Mouse (Mus musculus): ENCODE data around the gene Spint1. TPM values are rescaled to one million over a fixed set of nuclear protein-coding genes. Genes with fewer than 3 reads are reported as not detected.

Gene Spint1
- total and polyA plus RNA-seq, 3 experiments = not detected

GRCm38 (mm10) chr2:119240819-119241186 lies 3.6 kb downstream of the Spint1 start:
- Histone ChIP-seq H3K4me2 (ENCODE audit: insufficient read depth, low read depth, poor library complexity, severe bottlenecking) (no peak overlapping the region), H3K4me3 (replicated peaks in 1 of 3; ENCODE audit: low read depth in 2 of 3, low read length in 2 of 3, poor library complexity in 1 of 3) (no peak overlapping the region), H3K27ac (ENCODE audit: insufficient read depth, low read depth) (no peak overlapping the region), H3K79me2 (replicated peaks; ENCODE audit: control insufficient read depth, extremely low read depth, insufficient read depth, poor library complexity, severe bottlenecking) (no peaks in the 10 kb centered on the region), H3K27me3 (replicated peaks) (peaks cover 11% of the 10 kb centered on the region), H3K36me3 (replicated peaks in 1 of 2; ENCODE audit: control insufficient read depth in 1 of 2, insufficient read depth in 1 of 2, low read length in 1 of 2) (no peaks in the 10 kb centered on the region), H3K4me1 (ENCODE audit: control insufficient read depth in 1 of 2, insufficient read depth in 2 of 2) (peaks cover 2 to 12% of the 10 kb centered on the region in 2 experiments; a peak in 2 of 4 replicates), H3K9me3 (replicated peaks; ENCODE audit: low read length) (peaks cover 2% of the 10 kb centered on the region), H3K9ac (ENCODE audit: insufficient read depth, low read depth) (no peak overlapping the region)
- TF ChIP-seq E2F4 (IDR thresholded peaks at IDR 0.05; ENCODE audit: insufficient replicate concordance, low read depth, low read length) = no peak
- TF ChIP-seq MEF2A (IDR thresholded peaks at IDR 0.05; ENCODE audit: borderline replicate concordance, low read depth, low read length) = no peak
- TF ChIP-seq ETS1 (conservative IDR thresholded peaks at IDR 0.05; ENCODE audit: low read depth, low read length) = no peak
- no peak for TF ChIP-seq RAD21 (IDR thresholded peaks at IDR 0.05; ENCODE audit: low read depth, low read length)
- TF ChIP-seq CTCF (conservative IDR thresholded peaks at IDR 0.05 in 1 of 2, IDR thresholded peaks at IDR 0.05 in 1 of 2; ENCODE audit: low read depth in 2 of 2, low read length in 2 of 2) = no peak
- no peak for TF ChIP-seq SIN3A (IDR thresholded peaks at IDR 0.05; ENCODE audit: low read length)
- TF ChIP-seq ZMIZ1 (IDR thresholded peaks at IDR 0.05; ENCODE audit: low read depth, low read length) = no peak
- TF ChIP-seq JUN (IDR thresholded peaks at IDR 0.05; ENCODE audit: insufficient read depth, low read depth, low read length) = no peak
- no peak for TF ChIP-seq POLR2AphosphoS2 (IDR thresholded peaks at IDR 0.05; ENCODE audit: low read depth, low read length)
- no peak for TF ChIP-seq NELFE (IDR thresholded peaks at IDR 0.05; ENCODE audit: low read depth, low read length)
- TF ChIP-seq CHD1 (IDR thresholded peaks at IDR 0.05; ENCODE audit: low read depth, low read length) = no peak
- no peak for TF ChIP-seq BHLHE40 (IDR thresholded peaks at IDR 0.05; ENCODE audit: low read depth, low read length)
- DNase-seq (ENCODE audit: extremely low read depth) = no peak
- in situ Hi-C loops (cut with MboI; ENCODE audit: low pct_ligation_motif_present, low pct_unique_long_range_greater_than_20kb, low sequenced_read_pairs) (no loop called here), dilution Hi-C loops (cut with MboI; ENCODE audit: extremely low pct_ligation_motif_present, extremely low pct_unique_long_range_greater_than_20kb, low sequenced_read_pairs) (no loop called here)

- in situ Hi-C loops (cut with MboI; ENCODE audit: low pct_ligation_motif_present, low pct_unique_long_range_greater_than_20kb, low sequenced_read_pairs) = no loop called here
- Histone ChIP-seq H3K27me3 (replicated peaks) (peaks cover 1% of the 10 kb centered on the region), H3K27ac (ENCODE audit: insufficient read depth, low read depth) (no peak overlapping the region)
Observed at GRCm38 (mm10) chr2:119242548-119242947, 5.4 kb downstream of the Spint1 start.

DNA sequence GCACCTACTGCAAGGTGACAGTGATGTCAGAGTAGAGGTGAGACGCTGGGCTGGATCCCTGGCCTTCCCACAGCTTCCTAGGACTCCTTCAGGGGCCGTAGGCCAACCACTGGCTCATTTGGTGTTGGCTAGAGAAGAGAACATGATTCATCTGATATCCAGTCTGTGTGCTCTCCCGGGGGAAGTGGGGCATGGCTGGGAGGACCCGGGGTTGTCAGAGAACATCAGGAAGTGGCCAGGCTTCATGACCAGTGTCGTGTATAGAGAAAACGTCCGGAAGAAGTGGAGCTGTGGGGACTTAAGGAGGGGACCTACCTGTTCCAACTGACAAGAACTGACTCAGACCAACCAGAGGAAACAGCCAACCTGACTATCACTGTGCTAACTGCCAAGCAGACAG lies 8.1 kb downstream of the Spint1 start:
- TF ChIP-seq USF1 (IDR thresholded peaks at IDR 0.05; ENCODE audit: low read depth, low read length) (no peak), JUN (IDR thresholded peaks at IDR 0.05; ENCODE audit: insufficient read depth, low read depth, low read length) (no peak), GABPA (IDR thresholded peaks at IDR 0.05; ENCODE audit: insufficient replicate concordance, low read depth, low read length) (no peak), SIN3A (IDR thresholded peaks at IDR 0.05; ENCODE audit: low read length) (no peak), ZNF384 (IDR thresholded peaks at IDR 0.05; ENCODE audit: low read depth, low read length) (no peak), SMC3 (IDR thresholded peaks at IDR 0.05; ENCODE audit: low read depth, low read length) (no peak), RAD21 (IDR thresholded peaks at IDR 0.05; ENCODE audit: low read depth, low read length) (no peak), CTCF (conservative IDR thresholded peaks at IDR 0.05 in 1 of 2, IDR thresholded peaks at IDR 0.05 in 1 of 2; ENCODE audit: low read depth in 2 of 2, low read length in 2 of 2) (no peak), TBP (conservative IDR thresholded peaks at IDR 0.05; ENCODE audit: low read depth, low read length) (no peak), UBTF (IDR thresholded peaks at IDR 0.05; ENCODE audit: low read depth, low read length) (no peak), BHLHE40 (IDR thresholded peaks at IDR 0.05; ENCODE audit: low read depth, low read length) (no peak), MAZ (IDR thresholded peaks at IDR 0.05; ENCODE audit: low read depth, low read length) (no peak), E2F4 (IDR thresholded peaks at IDR 0.05; ENCODE audit: insufficient replicate concordance, low read depth, low read length) (no peak), TCF12 (IDR thresholded peaks at IDR 0.05; ENCODE audit: low read depth, low read length) (no peak), PAX5 (IDR thresholded peaks at IDR 0.05; ENCODE audit: low read length) (no peak), KAT2A (IDR thresholded peaks at IDR 0.05; ENCODE audit: insufficient replicate concordance, low read length) (no peak), MAFK (IDR thresholded peaks at IDR 0.05; ENCODE audit: insufficient replicate concordance, low read length) (no peak), ZMIZ1 (IDR thresholded peaks at IDR 0.05; ENCODE audit: low read depth, low read length) (no peak)
- Histone ChIP-seq H3K79me2 (replicated peaks; ENCODE audit: control insufficient read depth, extremely low read depth, insufficient read depth, poor library complexity, severe bottlenecking) (no peaks in the 10 kb centered on the region), H3K4me3 (replicated peaks in 1 of 3; ENCODE audit: low read depth in 2 of 3, low read length in 2 of 3, poor library complexity in 1 of 3) (no peak overlapping the region), H3K27ac (ENCODE audit: insufficient read depth, low read depth) (no peak overlapping the region), H3K4me2 (ENCODE audit: insufficient read depth, low read depth, poor library complexity, severe bottlenecking) (no peak overlapping the region), H3K36me3 (replicated peaks in 1 of 2; ENCODE audit: control insufficient read depth in 1 of 2, insufficient read depth in 1 of 2, low read length in 1 of 2) (no peaks in the 10 kb centered on the region), H3K9ac (ENCODE audit: insufficient read depth, low read depth) (no peak overlapping the region), H3K9me3 (replicated peaks; ENCODE audit: low read length) (no peaks in the 10 kb centered on the region), H3K4me1 (ENCODE audit: control insufficient read depth in 1 of 2, insufficient read depth in 2 of 2) (peaks cover 3 to 9% of the 10 kb centered on the region in 2 experiments; a peak in 3 of 4 replicates), H3K27me3 (replicated peaks) (peaks cover 8% of the 10 kb centered on the region)
- in situ Hi-C loops (cut with MboI; ENCODE audit: low pct_ligation_motif_present, low pct_unique_long_range_greater_than_20kb, low sequenced_read_pairs) = no loop called here
- dilution Hi-C loops (cut with MboI; ENCODE audit: extremely low pct_ligation_motif_present, extremely low pct_unique_long_range_greater_than_20kb, low sequenced_read_pairs) = no loop called here
- no peak for DNase-seq (ENCODE audit: extremely low read depth)

More at GRCm38 (mm10) chr2:119242548-119242947, 5.4 kb downstream of the Spint1 start:
- no peaks in the 10 kb centered on the region for H3K36me3 ChIP-seq (replicated peaks in 1 of 2; ENCODE audit: control insufficient read depth in 1 of 2, insufficient read depth in 1 of 2, low read length in 1 of 2)
- TF ChIP-seq CHD2 (IDR thresholded peaks at IDR 0.05; ENCODE audit: low read length) = no peak
- TF ChIP-seq NELFE (IDR thresholded peaks at IDR 0.05; ENCODE audit: low read depth, low read length) = no peak
- TF ChIP-seq MAZ (IDR thresholded peaks at IDR 0.05; ENCODE audit: low read depth, low read length) = no peak
- no peak for TF ChIP-seq NRF1 (IDR thresholded peaks at IDR 0.05; ENCODE audit: low read depth, low read length)
- TF ChIP-seq ELF1 (IDR thresholded peaks at IDR 0.05; ENCODE audit: low read depth, low read length) = no peak
- no peak for TF ChIP-seq ZKSCAN1 (IDR thresholded peaks at IDR 0.05; ENCODE audit: borderline replicate concordance, low read depth, low read length)
- H3K4me1 ChIP-seq (ENCODE audit: control insufficient read depth in 1 of 2, insufficient read depth in 2 of 2) = peaks cover 2 to 12% of the 10 kb centered on the region in 2 experiments; a peak in 2 of 4 replicates
- dilution Hi-C loops (cut with MboI; ENCODE audit: extremely low pct_ligation_motif_present, extremely low pct_unique_long_range_greater_than_20kb, low sequenced_read_pairs) = no loop called here
- no peak overlapping the region for H3K9ac ChIP-seq (ENCODE audit: insufficient read depth, low read depth)
- no peak overlapping the region for H3K4me3 ChIP-seq (replicated peaks in 1 of 3; ENCODE audit: low read depth in 2 of 3, low read length in 2 of 3, poor library complexity in 1 of 3)
- no peak for DNase-seq (ENCODE audit: extremely low read depth)
- H3K4me2 ChIP-seq (ENCODE audit: insufficient read depth, low read depth, poor library complexity, severe bottlenecking) = no peak overlapping the region
- H3K79me2 ChIP-seq (replicated peaks; ENCODE audit: control insufficient read depth, extremely low read depth, insufficient read depth, poor library complexity, severe bottlenecking) = no peaks in the 10 kb centered on the region
- peaks cover 2% of the 10 kb centered on the region for H3K9me3 ChIP-seq (replicated peaks; ENCODE audit: low read length)

Measured in CH12.LX (cell line).